Mouse (Mus musculus): ENCODE measurements at regions not wholly inside any gene's neighbourhood (a gene's known extent, or its start where the extent isn't known, plus 50 kb on each side); places are given as distances from the start of the nearest gene placed in this dataset.
A peak's percentile ranks its signal among the peaks of the same experiment; 100 is the strongest.

GRCm38 (mm10) chr15:87342656-87343055, 201.4 kb upstream of the Fam19a5 start:
- H3K9ac ChIP-seq (ENCODE audit: low read length) = no peak overlapping the region
- H3K4me3 ChIP-seq (ENCODE audit: low read depth, low read length) = no peak overlapping the region
- no peaks in the 10 kb centered on the region for H3K36me3 ChIP-seq (ENCODE audit: control insufficient read depth, insufficient read depth, low read length)
- no peaks in the 10 kb centered on the region for H3K27me3 ChIP-seq (ENCODE audit: control insufficient read depth, insufficient read depth, low read length)
- no peak overlapping the region for H3K4me2 ChIP-seq (ENCODE audit: low read depth, low read length, severe bottlenecking)
- no peak overlapping the region for H3K27ac ChIP-seq (ENCODE audit: low read depth, low read length)
- 77% methylated on average over 1 of the region's 1 CpGs for WGBS
- H3K4me1 ChIP-seq (replicated peaks; ENCODE audit: control insufficient read depth, insufficient read depth, low read length) = no peaks in the 10 kb centered on the region
- no peak for ATAC-seq (replicated peaks; ENCODE audit: low FRiP score)
- no peaks in the 10 kb centered on the region for H3K9me3 ChIP-seq (ENCODE audit: control insufficient read depth, low read length)
- no peak for DNase-seq (ENCODE audit: low spot score)

GRCm38 (mm10) chr15:87345826-87346225, 198.3 kb upstream of the Fam19a5 start:
- Histone ChIP-seq H3K4me3 (ENCODE audit: low read depth, low read length) (no peak overlapping the region), H3K27ac (ENCODE audit: low read depth, low read length) (no peak overlapping the region), H3K27me3 (ENCODE audit: control insufficient read depth, insufficient read depth, low read length) (no peaks in the 10 kb centered on the region), H3K9me3 (ENCODE audit: control insufficient read depth, low read length) (no peaks in the 10 kb centered on the region), H3K9ac (ENCODE audit: low read length) (no peak overlapping the region), H3K4me2 (ENCODE audit: low read depth, low read length, severe bottlenecking) (no peak overlapping the region), H3K36me3 (ENCODE audit: control insufficient read depth, insufficient read depth, low read length) (no peaks in the 10 kb centered on the region), H3K4me1 (replicated peaks; ENCODE audit: control insufficient read depth, insufficient read depth, low read length) (no peaks in the 10 kb centered on the region)
- WGBS = 82% methylated on average over 3 of the region's 3 CpGs
- ATAC-seq (replicated peaks; ENCODE audit: low FRiP score) (no peak), DNase-seq (ENCODE audit: low spot score) (no peak)

GRCm38 (mm10) chr15:87349533-87350247, 194.4 kb upstream of the Fam19a5 start:
- Histone ChIP-seq H3K36me3 (ENCODE audit: control insufficient read depth, insufficient read depth, low read length) (no peaks in the 10 kb centered on the region), H3K4me2 (ENCODE audit: low read depth, low read length, severe bottlenecking) (no peak overlapping the region), H3K27me3 (ENCODE audit: control insufficient read depth, insufficient read depth, low read length) (no peaks in the 10 kb centered on the region), H3K9me3 (ENCODE audit: control insufficient read depth, low read length) (no peaks in the 10 kb centered on the region), H3K4me1 (replicated peaks; ENCODE audit: control insufficient read depth, insufficient read depth, low read length) (no peaks in the 10 kb centered on the region), H3K9ac (ENCODE audit: low read length) (no peak overlapping the region), H3K27ac (ENCODE audit: low read depth, low read length) (no peak overlapping the region), H3K4me3 (ENCODE audit: low read depth, low read length) (no peak overlapping the region)
- no peak for ATAC-seq (replicated peaks; ENCODE audit: low FRiP score)
- 56% methylated on average over 11 of the region's 11 CpGs for WGBS
- no peak for DNase-seq (ENCODE audit: low spot score)

- DNase-seq (ENCODE audit: low spot score) = no peak
- Histone ChIP-seq H3K9ac (ENCODE audit: low read length) (no peak overlapping the region), H3K4me3 (ENCODE audit: low read depth, low read length) (no peak overlapping the region), H3K4me1 (replicated peaks; ENCODE audit: control insufficient read depth, insufficient read depth, low read length) (no peaks in the 10 kb centered on the region), H3K36me3 (ENCODE audit: control insufficient read depth, insufficient read depth, low read length) (no peaks in the 10 kb centered on the region), H3K27ac (ENCODE audit: low read depth, low read length) (no peak overlapping the region), H3K9me3 (ENCODE audit: control insufficient read depth, low read length) (no peaks in the 10 kb centered on the region), H3K4me2 (ENCODE audit: low read depth, low read length, severe bottlenecking) (no peak overlapping the region), H3K27me3 (ENCODE audit: control insufficient read depth, insufficient read depth, low read length) (no peaks in the 10 kb centered on the region)
- WGBS = 90% methylated on average over 8 of the region's 8 CpGs
- ATAC-seq (replicated peaks; ENCODE audit: low FRiP score) = no peak
Measured at GRCm38 (mm10) chr15:87352812-87353211, 191.3 kb upstream of the Fam19a5 start.

GRCm38 (mm10) chr15:87353886-87354285, 190.2 kb upstream of the Fam19a5 start:
- H3K4me2 ChIP-seq (ENCODE audit: low read depth, low read length, severe bottlenecking) = no peak overlapping the region
- no peak for ATAC-seq (replicated peaks; ENCODE audit: low FRiP score)
- H3K4me1 ChIP-seq (replicated peaks; ENCODE audit: control insufficient read depth, insufficient read depth, low read length) = no peaks in the 10 kb centered on the region
- no peaks in the 10 kb centered on the region for H3K36me3 ChIP-seq (ENCODE audit: control insufficient read depth, insufficient read depth, low read length)
- no peak for DNase-seq (ENCODE audit: low spot score)
- no peak overlapping the region for H3K4me3 ChIP-seq (ENCODE audit: low read depth, low read length)
- H3K9me3 ChIP-seq (ENCODE audit: control insufficient read depth, low read length) = no peaks in the 10 kb centered on the region
- 92% methylated on average over 11 of the region's 11 CpGs for WGBS
- H3K27ac ChIP-seq (ENCODE audit: low read depth, low read length) = no peak overlapping the region
- no peaks in the 10 kb centered on the region for H3K27me3 ChIP-seq (ENCODE audit: control insufficient read depth, insufficient read depth, low read length)
- no peak overlapping the region for H3K9ac ChIP-seq (ENCODE audit: low read length)

- H3K36me3 ChIP-seq (ENCODE audit: control insufficient read depth, insufficient read depth, low read length) = no peaks in the 10 kb centered on the region
Measured at GRCm38 (mm10) chr15:87360457-87360856, 183.6 kb upstream of the Fam19a5 start.

GRCm38 (mm10) chr15:87365712-87366361, 178.3 kb upstream of the Fam19a5 start:
- no peaks in the 10 kb centered on the region for H3K4me1 ChIP-seq (replicated peaks; ENCODE audit: control insufficient read depth, insufficient read depth, low read length)
- WGBS = 43% methylated on average over 8 of the region's 8 CpGs
- no peak overlapping the region for H3K27ac ChIP-seq (ENCODE audit: low read depth, low read length)
- no peaks in the 10 kb centered on the region for H3K36me3 ChIP-seq (ENCODE audit: control insufficient read depth, insufficient read depth, low read length)
- ATAC-seq (replicated peaks; ENCODE audit: low FRiP score) (no peak), DNase-seq (ENCODE audit: low spot score) (no peak)
- no peaks in the 10 kb centered on the region for H3K27me3 ChIP-seq (ENCODE audit: control insufficient read depth, insufficient read depth, low read length)
- no peak overlapping the region for H3K4me3 ChIP-seq (ENCODE audit: low read depth, low read length)
- no peak overlapping the region for H3K9ac ChIP-seq (ENCODE audit: low read length)
- H3K4me2 ChIP-seq (ENCODE audit: low read depth, low read length, severe bottlenecking) = no peak overlapping the region
- no peaks in the 10 kb centered on the region; the same call in 1 of the 2 replicates for H3K9me3 ChIP-seq (ENCODE audit: control insufficient read depth, low read length)

More at GRCm38 (mm10) chr15:87360457-87360856, 183.6 kb upstream of the Fam19a5 start:
- WGBS = 86% methylated on average over 3 of the region's 3 CpGs
- no peak overlapping the region for H3K4me3 ChIP-seq (ENCODE audit: low read depth, low read length)
- no peak overlapping the region for H3K9ac ChIP-seq (ENCODE audit: low read length)
- no peak overlapping the region for H3K4me2 ChIP-seq (ENCODE audit: low read depth, low read length, severe bottlenecking)
- no peak for ATAC-seq (replicated peaks; ENCODE audit: low FRiP score)
- H3K9me3 ChIP-seq (ENCODE audit: control insufficient read depth, low read length) = no peaks in the 10 kb centered on the region
- no peaks in the 10 kb centered on the region for H3K27me3 ChIP-seq (ENCODE audit: control insufficient read depth, insufficient read depth, low read length)
- DNase-seq (ENCODE audit: low spot score) = no peak
- no peaks in the 10 kb centered on the region for H3K4me1 ChIP-seq (replicated peaks; ENCODE audit: control insufficient read depth, insufficient read depth, low read length)
- no peak overlapping the region for H3K27ac ChIP-seq (ENCODE audit: low read depth, low read length)

GRCm38 (mm10) chr15:87367381-87367780, 176.7 kb upstream of the Fam19a5 start:
- H3K27me3 ChIP-seq (ENCODE audit: control insufficient read depth, insufficient read depth, low read length) = no peaks in the 10 kb centered on the region
- peak; percentile 58 for DNase-seq (ENCODE audit: low spot score)
- H3K36me3 ChIP-seq (ENCODE audit: control insufficient read depth, insufficient read depth, low read length) = no peaks in the 10 kb centered on the region
- ATAC-seq (replicated peaks; ENCODE audit: low FRiP score) = no peak
- no peak overlapping the region for H3K4me3 ChIP-seq (ENCODE audit: low read depth, low read length)
- H3K4me1 ChIP-seq (replicated peaks; ENCODE audit: control insufficient read depth, insufficient read depth, low read length) = no peaks in the 10 kb centered on the region
- H3K9ac ChIP-seq (ENCODE audit: low read length) = no peak overlapping the region
- no peak overlapping the region for H3K4me2 ChIP-seq (ENCODE audit: low read depth, low read length, severe bottlenecking)
- H3K9me3 ChIP-seq (ENCODE audit: control insufficient read depth, low read length) = no peaks in the 10 kb centered on the region; the same call in 1 of the 2 replicates
- no peak overlapping the region for H3K27ac ChIP-seq (ENCODE audit: low read depth, low read length)
- 42% methylated on average over 5 of the region's 5 CpGs for WGBS

GRCm38 (mm10) chr15:87369381-87369780, 174.7 kb upstream of the Fam19a5 start:
- Histone ChIP-seq H3K9me3 (ENCODE audit: control insufficient read depth, low read length) (no peaks in the 10 kb centered on the region; the same call in 1 of the 2 replicates), H3K4me3 (ENCODE audit: low read depth, low read length) (no peak overlapping the region), H3K36me3 (ENCODE audit: control insufficient read depth, insufficient read depth, low read length) (no peaks in the 10 kb centered on the region), H3K4me1 (replicated peaks; ENCODE audit: control insufficient read depth, insufficient read depth, low read length) (no peaks in the 10 kb centered on the region), H3K27ac (ENCODE audit: low read depth, low read length) (no peak overlapping the region), H3K27me3 (ENCODE audit: control insufficient read depth, insufficient read depth, low read length) (no peaks in the 10 kb centered on the region), H3K9ac (ENCODE audit: low read length) (no peak overlapping the region), H3K4me2 (ENCODE audit: low read depth, low read length, severe bottlenecking) (no peak overlapping the region)
- no peak for ATAC-seq (replicated peaks; ENCODE audit: low FRiP score)
- 92% methylated on average over 3 of the region's 3 CpGs for WGBS
- no peak for DNase-seq (ENCODE audit: low spot score)
